Mouse (Mus musculus) liver, postnatal 0 days (tissue): ENCODE data around the gene 2010111I01Rik. TPM values are rescaled to one million over a fixed set of nuclear protein-coding genes. Genes with fewer than 3 reads are reported as not detected.

Source experiments
- ATAC-seq: fragments of 200-750 bp; cut with Nextera tagmentation; 2 replicates; pipeline ENCODE4 v1.8.0; 2017; ENCODE audit warnings: mild to moderate bottlenecking, moderate library complexity
- DNase-seq: peaks from one replicate; pipeline ENCODE4 v3.0.0-alpha.2; 2016
- H3K27ac ChIP-seq: fragments of 300-500 bp; sonication (generic); 2 replicates; pipeline ENCODE4 v1.5.1; 2014; ENCODE audit warnings: antibody characterized with exemption, moderate library complexity, mild to moderate bottlenecking, low read depth
- H3K27me3 ChIP-seq: fragments of 300-500 bp; sonication (generic); 2 replicates; pipeline ENCODE4 v1.6.1; 2014; ENCODE audit warnings: low read length, control low read depth, mixed read lengths; ENCODE audit not compliant: insufficient read depth
- H3K36me3 ChIP-seq: fragments of 300-500 bp; sonication (generic); replicated peaks from 2 replicates; pipeline ENCODE4 v1.6.1; 2014; ENCODE audit warnings: mild to moderate bottlenecking, control low read depth, low read length, moderate library complexity, mixed read lengths; ENCODE audit not compliant: insufficient read depth
- H3K4me1 ChIP-seq: fragments of 300-500 bp; sonication (generic); 2 replicates; pipeline ENCODE4 v1.6.1; 2014; ENCODE audit warnings: antibody characterized with exemption, mild to moderate bottlenecking, control low read depth; ENCODE audit not compliant: insufficient read depth
- H3K4me2 ChIP-seq: fragments of 300-500 bp; sonication (generic); 2 replicates; pipeline ENCODE4 v1.6.1; 2014; ENCODE audit warnings: low read depth, mild to moderate bottlenecking, low read length, moderate library complexity, mixed read lengths
- H3K4me3 ChIP-seq: fragments of 300-500 bp; sonication (generic); 2 replicates; pipeline ENCODE4 v1.5.1; 2014; ENCODE audit warnings: low read depth, low read length
- H3K9ac ChIP-seq: fragments of 300-500 bp; sonication (generic); replicated peaks from 2 replicates; pipeline ENCODE4 v1.6.1; 2014; ENCODE audit warnings: mild to moderate bottlenecking, moderate library complexity
- H3K9me3 ChIP-seq: fragments of 300-500 bp; sonication (generic); 2 replicates; pipeline ENCODE4 v1.6.1; 2016; ENCODE audit warnings: mild to moderate bottlenecking, control low read depth, low read length, mixed read lengths
- CTCF ChIP-seq: sonication (generic); IDR thresholded peaks from 2 replicates; pipeline ENCODE4 v1.5.1; 2016; ENCODE audit warnings: antibody characterized with exemption, low read depth
- EP300 ChIP-seq: IDR thresholded peaks from 2 replicates; pipeline ENCODE4 v1.6.1; 2016; ENCODE audit warnings: antibody characterized with exemption, low read depth, mild to moderate bottlenecking
- WGBS: fragments of 180-500 bp; shearing (Covaris S2); extraction: QIAGEN DNeasy Blood & Tissue Kit; methylation state at CpG from one replicate; pipeline ENCODE4 v1.1.7; 2014; ENCODE audit not compliant: insufficient replicate concordance; 5-methylcytosine and 5-hydroxymethylcytosine counted together
- polyA plus RNA-seq: library from polyadenylated mRNA; unstranded; fragments of >200 nt; fragmentation: Nextera tagmentation; extraction: Ambion mirVana; gene quantifications from 2 replicates; pipeline ENCODE4 v1.2.1, GENCODE M21; 2015

Gene 2010111I01Rik
- polyA plus RNA-seq, 1 experiment from 2014 or later = 22.9 TPM

DNA sequence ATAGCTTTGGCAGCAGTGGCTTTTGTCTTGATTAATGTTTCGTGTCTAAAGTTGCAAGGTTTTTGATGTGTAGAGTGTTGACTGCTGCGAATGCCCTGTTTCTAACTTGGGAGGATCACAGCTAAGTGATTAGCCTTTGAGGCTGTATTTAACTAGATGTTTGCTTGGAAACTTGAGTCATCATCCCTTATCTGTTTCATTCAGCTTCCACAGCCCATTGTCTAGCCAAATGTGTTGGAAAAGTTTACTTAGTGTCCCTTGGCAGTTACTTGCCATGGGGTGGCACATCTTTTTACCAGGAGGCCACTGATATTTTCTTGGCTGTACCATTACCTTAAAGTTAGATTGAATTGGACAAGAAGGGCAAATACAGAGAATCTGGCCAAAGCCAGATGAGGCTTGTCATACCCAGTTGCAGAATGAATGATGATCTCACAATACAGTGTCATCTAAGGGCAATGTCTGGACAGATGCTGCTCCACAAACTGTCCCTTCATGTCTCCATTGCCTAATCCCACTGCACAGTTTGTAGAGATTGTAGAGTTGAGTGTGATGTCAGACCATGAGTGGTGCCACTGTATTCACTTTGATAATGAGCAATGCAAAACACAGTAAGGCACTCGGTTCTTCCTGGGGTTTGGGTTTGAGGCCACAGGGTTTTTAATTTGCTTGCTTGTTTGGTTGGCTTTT, 152.9 kb downstream of the 2010111I01Rik start:
- ATAC-seq = peak; percentile 54
- TF ChIP-seq EP300 = no peak
- TF ChIP-seq CTCF = no peak

DNA sequence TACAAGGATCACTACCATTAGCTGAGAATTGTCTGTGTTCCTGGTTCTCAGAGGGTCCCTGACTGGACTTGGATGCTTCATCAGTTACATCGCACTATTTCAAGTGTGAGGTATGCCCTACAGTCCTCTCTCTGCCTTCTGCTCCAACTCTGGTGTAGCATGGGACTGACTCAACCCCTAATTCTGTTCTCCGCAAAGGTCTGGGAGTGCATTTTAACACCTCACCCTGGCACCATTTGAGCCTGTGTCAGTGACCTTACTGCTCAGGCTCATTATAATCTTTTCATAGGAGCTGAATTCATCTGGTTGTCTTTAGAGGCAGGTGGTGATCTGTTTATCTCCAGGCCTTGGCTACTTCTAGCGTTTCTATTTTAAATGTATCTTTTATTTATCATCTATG, 154.0 kb downstream of the 2010111I01Rik start:
- no peak for TF ChIP-seq EP300
- TF ChIP-seq CTCF = no peak

More for the DNA sequence above, 152.9 kb downstream of the 2010111I01Rik start:
- Histone ChIP-seq H3K27ac (no peak overlapping the region), H3K4me2 (no peak overlapping the region), H3K27me3 (no peaks in the 10 kb centered on the region), H3K36me3 (no peaks in the 10 kb centered on the region), H3K9ac (no peak overlapping the region), H3K4me1 (peaks cover 17% of the 10 kb centered on the region), H3K4me3 (no peak overlapping the region), H3K9me3 (no peaks in the 10 kb centered on the region)
- WGBS = 55% methylated on average over 3 of the region's 3 CpGs
- no peak for DNase-seq

DNA sequence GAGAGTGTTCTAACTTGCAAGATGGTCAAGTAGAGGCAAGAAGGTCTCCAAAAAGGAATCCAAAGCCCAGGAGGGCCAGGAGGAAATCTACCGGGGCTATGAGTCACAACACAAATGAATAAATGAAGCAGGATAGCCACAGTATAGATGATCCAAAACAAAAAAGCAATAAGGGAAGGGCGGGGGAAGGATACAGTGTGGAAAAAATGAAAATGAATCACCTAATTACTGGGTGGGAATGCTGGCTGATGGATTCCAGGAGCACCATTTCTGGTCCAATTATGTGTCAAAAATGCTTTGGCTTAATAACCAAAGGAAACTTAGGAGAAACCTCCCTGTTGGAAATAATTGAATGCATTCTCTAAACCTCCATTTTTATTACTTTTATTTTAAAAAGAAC, 155.6 kb downstream of the 2010111I01Rik start:
- Histone ChIP-seq H3K4me3 (no peak overlapping the region), H3K9me3 (no peaks in the 10 kb centered on the region), H3K27me3 (no peaks in the 10 kb centered on the region), H3K9ac (no peak overlapping the region), H3K4me2 (no peak overlapping the region), H3K4me1 (no peaks in the 10 kb centered on the region), H3K36me3 (no peaks in the 10 kb centered on the region), H3K27ac (no peak overlapping the region)
- DNase-seq (no peak), ATAC-seq (no peak)
- WGBS = 83% methylated on average over 2 of the region's 2 CpGs
- TF ChIP-seq CTCF (no peak), EP300 (no peak)

More for the DNA sequence above, 154.0 kb downstream of the 2010111I01Rik start:
- DNase-seq = no peak
- Histone ChIP-seq H3K4me1 (peaks cover 11% of the 10 kb centered on the region), H3K4me3 (no peak overlapping the region), H3K27me3 (no peaks in the 10 kb centered on the region), H3K36me3 (no peaks in the 10 kb centered on the region), H3K4me2 (no peak overlapping the region), H3K9ac (no peak overlapping the region), H3K27ac (no peak overlapping the region), H3K9me3 (no peaks in the 10 kb centered on the region)
- 81% methylated on average over 3 of the region's 3 CpGs for WGBS
- no peak for ATAC-seq

DNA sequence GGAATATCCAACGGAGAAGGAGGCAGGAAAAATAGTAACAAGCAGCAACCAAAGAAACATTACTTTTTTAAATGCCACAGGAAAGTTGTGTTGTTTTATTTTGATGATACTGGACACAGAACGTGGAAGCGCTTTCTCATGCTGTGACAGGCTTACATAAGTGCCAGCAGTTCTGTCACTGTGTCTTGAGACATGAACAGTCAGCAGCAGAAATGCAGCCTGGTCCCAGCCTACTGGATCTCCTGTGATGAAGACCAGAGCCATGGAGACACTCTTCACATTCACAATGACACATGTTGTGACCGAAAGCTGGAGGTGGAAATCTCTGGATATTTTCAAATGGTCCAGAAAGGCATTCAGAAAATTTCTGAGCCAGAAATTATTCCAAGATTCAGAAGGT, 157.1 kb downstream of the 2010111I01Rik start:
- Histone ChIP-seq H3K27me3 (no peaks in the 10 kb centered on the region), H3K4me2 (no peak overlapping the region), H3K4me3 (no peak overlapping the region), H3K9me3 (no peaks in the 10 kb centered on the region), H3K27ac (no peak overlapping the region), H3K9ac (no peak overlapping the region), H3K36me3 (no peaks in the 10 kb centered on the region), H3K4me1 (no peaks in the 10 kb centered on the region)
- TF ChIP-seq CTCF (no peak), EP300 (no peak)
- 85% methylated on average over 4 of the region's 4 CpGs for WGBS
- ATAC-seq (no peak), DNase-seq (no peak)

DNA sequence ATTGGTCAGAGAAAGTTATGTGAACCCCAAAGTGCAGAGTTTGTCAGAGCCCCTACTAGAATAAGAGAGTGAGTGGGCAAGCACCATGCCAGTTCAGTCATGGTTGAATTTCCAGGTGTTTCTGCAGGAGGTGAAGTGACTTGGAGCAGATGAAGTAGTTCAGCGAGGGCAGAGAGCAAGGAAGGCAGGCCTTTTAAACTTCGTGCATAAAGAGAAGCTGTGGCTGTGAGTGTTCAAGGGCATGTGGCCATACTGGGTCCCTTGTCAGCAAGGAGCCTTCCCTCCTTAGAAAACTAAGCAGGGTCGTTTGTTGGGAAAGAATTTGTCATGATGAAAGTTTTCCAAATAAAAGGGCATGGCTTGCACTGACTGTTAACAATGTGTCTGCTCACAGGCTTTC, 161.5 kb downstream of the 2010111I01Rik start:
- TF ChIP-seq EP300 = no peak
- TF ChIP-seq CTCF = no peak
- ATAC-seq (no peak), DNase-seq (no peak)
- Histone ChIP-seq H3K27ac (no peak overlapping the region), H3K4me3 (no peak overlapping the region), H3K4me1 (no peaks in the 10 kb centered on the region), H3K9me3 (no peaks in the 10 kb centered on the region), H3K36me3 (no peaks in the 10 kb centered on the region), H3K27me3 (no peaks in the 10 kb centered on the region), H3K4me2 (no peak overlapping the region), H3K9ac (no peak overlapping the region)
- WGBS = 63% methylated on average over 3 of the region's 3 CpGs

DNA sequence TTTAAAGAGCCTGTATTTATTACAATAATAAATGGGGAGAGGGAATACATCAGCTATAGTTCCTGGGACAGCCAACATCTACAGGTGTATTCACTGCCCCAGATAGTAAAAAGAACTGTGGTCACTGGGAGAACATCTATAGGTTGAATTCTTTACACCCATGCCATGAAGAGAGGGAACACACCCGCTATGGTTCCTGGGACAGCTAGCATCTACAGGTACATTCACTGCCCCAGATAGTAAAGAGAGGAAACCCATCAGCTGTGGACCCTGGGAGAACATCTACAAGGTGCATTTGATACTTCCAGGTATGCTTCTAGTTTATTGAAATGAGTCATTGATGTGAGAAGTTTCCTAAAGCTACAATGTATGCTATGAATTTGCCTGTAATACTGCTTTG, 162.8 kb downstream of the 2010111I01Rik start:
- Histone ChIP-seq H3K4me1 (no peaks in the 10 kb centered on the region), H3K27ac (no peak overlapping the region), H3K4me3 (no peak overlapping the region), H3K27me3 (no peaks in the 10 kb centered on the region), H3K9ac (no peak overlapping the region), H3K4me2 (no peak overlapping the region), H3K9me3 (no peaks in the 10 kb centered on the region), H3K36me3 (no peaks in the 10 kb centered on the region)
- 75% methylated on average over 1 of the region's 1 CpGs for WGBS
- ATAC-seq (no peak), DNase-seq (no peak)
- no peak for TF ChIP-seq EP300
- no peak for TF ChIP-seq CTCF
